Mouse (Mus musculus) MEL (cell line): ENCODE data around the gene Scn3b. TPM values are rescaled to one million over a fixed set of nuclear protein-coding genes. Genes with fewer than 3 reads are reported as not detected.

ENCODE experiments used
- DNase-seq: peaks from one replicate; pipeline ENCODE4 v3.0.0; 2011; ENCODE audit warnings: low read depth, low spot score
- H3K27ac ChIP-seq: 2 replicates; pipeline ENCODE4 v1.5.1; 2012; ENCODE audit warnings: low read depth, mild to moderate bottlenecking, control low read depth, low read length, moderate library complexity; ENCODE audit not compliant: control insufficient read depth
- H3K27me3 ChIP-seq, 2 experiments: fragments of 150-350 bp in 1 of 2; sonication (generic) in 1 of 2; 2 replicates each; pipeline ENCODE4 v1.6.1; 2012; ENCODE audit warnings: low read length in 2 of 2, mild to moderate bottlenecking in 2 of 2, improper control_type of control experiment in 1 of 2, moderate library complexity in 1 of 2; ENCODE audit not compliant: insufficient read depth in 2 of 2, control insufficient read depth in 1 of 2
- H3K36me3 ChIP-seq, 2 experiments: 2 replicates each; pipeline ENCODE4 v1.6.1; 2012 to 2014; ENCODE audit warnings: low read length in 2 of 2, improper control_type of control experiment in 1 of 2, inconsistent platforms in 1 of 2, mild to moderate bottlenecking in 1 of 2; ENCODE audit not compliant: insufficient read depth in 2 of 2, control insufficient read depth in 1 of 2
- H3K4me1 ChIP-seq, 2 experiments: fragments of 150-350 bp in 1 of 2; sonication (generic) in 1 of 2; 2 replicates each; pipeline ENCODE4 v1.6.1; 2012; ENCODE audit warnings: low read length in 2 of 2, improper control_type of control experiment in 1 of 2, mild to moderate bottlenecking in 1 of 2; ENCODE audit not compliant: insufficient read depth in 2 of 2, control insufficient read depth in 1 of 2
- H3K4me3 ChIP-seq, 2 experiments: fragments of 150-350 bp in 1 of 2; sonication (generic) in 1 of 2; 2 replicates each; pipeline ENCODE4 v1.5.1; 2012; ENCODE audit warnings: low read depth in 2 of 2, low read length in 2 of 2, mild to moderate bottlenecking in 2 of 2, moderate library complexity in 2 of 2, control low read depth in 1 of 2, improper control_type of control experiment in 1 of 2; ENCODE audit not compliant: control insufficient read depth in 1 of 2, insufficient read depth in 1 of 2
- H3K79me2 ChIP-seq: 2 replicates; pipeline ENCODE4 v1.6.1; 2012; ENCODE audit warnings: mild to moderate bottlenecking, low read length, moderate library complexity; ENCODE audit not compliant: control insufficient read depth, poor library complexity, insufficient read depth
- H3K9ac ChIP-seq: 2 replicates; pipeline ENCODE4 v1.6.1; 2012; ENCODE audit warnings: low read depth, mild to moderate bottlenecking, control low read depth, low read length, moderate library complexity; ENCODE audit not compliant: control insufficient read depth, poor library complexity, severe bottlenecking
- H3K9me3 ChIP-seq: fragments of 150-350 bp; sonication (generic); replicated peaks from 2 replicates; pipeline ENCODE4 v1.6.1; 2012; ENCODE audit warnings: mild to moderate bottlenecking, low read length, improper control_type of control experiment, moderate library complexity; ENCODE audit not compliant: insufficient read depth
- CHD2 ChIP-seq: IDR thresholded peaks from 2 replicates; pipeline ENCODE4 v1.6.1; 2011; ENCODE audit warnings: low read length, improper control_type of control experiment
- EP300 ChIP-seq, 2 experiments: IDR thresholded peaks; 2 replicates each; pipeline ENCODE4 v1.6.1; 2011; ENCODE audit warnings: improper control_type of control experiment in 2 of 2, low read length in 2 of 2, low read depth in 1 of 2, mild to moderate bottlenecking in 1 of 2
- ETS1 ChIP-seq: IDR thresholded peaks from 2 replicates; pipeline ENCODE4 v1.6.1; 2012; ENCODE audit warnings: low read depth, mild to moderate bottlenecking, inconsistent platforms, low read length, improper control_type of control experiment, moderate library complexity
- GABPA ChIP-seq: IDR thresholded peaks from 2 replicates; pipeline ENCODE4 v1.6.1; 2012; ENCODE audit warnings: low read depth, mild to moderate bottlenecking, inconsistent platforms, low read length, improper control_type of control experiment, moderate library complexity
- GATA1 ChIP-seq: IDR thresholded peaks from 2 replicates; pipeline ENCODE4 v1.6.1; 2011; ENCODE audit warnings: low read depth, low read length, improper control_type of control experiment
- JUND ChIP-seq: IDR thresholded peaks from 2 replicates; pipeline ENCODE4 v1.6.1; 2011; ENCODE audit warnings: low read depth, mild to moderate bottlenecking, improper control_type of control experiment, low read length
- MAX ChIP-seq: IDR thresholded peaks from 2 replicates; pipeline ENCODE4 v1.6.1; 2011; ENCODE audit warnings: low read length, improper control_type of control experiment
- MEF2A ChIP-seq: IDR thresholded peaks from 2 replicates; pipeline ENCODE4 v1.6.1; 2014; ENCODE audit warnings: low read depth, mild to moderate bottlenecking, inconsistent platforms, low read length, improper control_type of control experiment; ENCODE audit not compliant: poor library complexity, insufficient replicate concordance, severe bottlenecking; ENCODE audit errors: extremely low read depth
- MXI1 ChIP-seq: IDR thresholded peaks from 2 replicates; pipeline ENCODE4 v1.6.1; 2011; ENCODE audit warnings: mild to moderate bottlenecking, low read depth, low read length, improper control_type of control experiment
- POLR2A ChIP-seq, 2 experiments: IDR thresholded peaks; 2 replicates each; pipeline ENCODE4 v1.6.1; 2011 to 2012; ENCODE audit warnings: low read length in 2 of 2, mild to moderate bottlenecking in 2 of 2, control low read depth in 1 of 2, improper control_type of control experiment in 1 of 2, low read depth in 1 of 2, moderate library complexity in 1 of 2; ENCODE audit not compliant: control insufficient read depth in 1 of 2, insufficient read depth in 1 of 2, poor library complexity in 1 of 2
- RAD21 ChIP-seq: IDR thresholded peaks from 2 replicates; pipeline ENCODE4 v1.6.1; 2011; ENCODE audit warnings: mild to moderate bottlenecking, low read depth, low read length, improper control_type of control experiment
- RCOR1 ChIP-seq: IDR thresholded peaks from 2 replicates; pipeline ENCODE4 v1.6.1; 2012; ENCODE audit warnings: low read depth, mild to moderate bottlenecking, inconsistent platforms, low read length, improper control_type of control experiment
- SMC3 ChIP-seq: IDR thresholded peaks from 2 replicates; pipeline ENCODE4 v1.6.1; 2011; ENCODE audit warnings: low read depth, low read length, improper control_type of control experiment
- TAL1 ChIP-seq: IDR thresholded peaks from 2 replicates; pipeline ENCODE4 v1.6.1; 2012; ENCODE audit warnings: mild to moderate bottlenecking, inconsistent platforms, low read length, moderate library complexity, mixed read lengths
- USF1 ChIP-seq: IDR thresholded peaks from 2 replicates; pipeline ENCODE4 v1.6.1; 2014; ENCODE audit warnings: low read depth, mild to moderate bottlenecking, inconsistent platforms, low read length, improper control_type of control experiment, moderate library complexity
- ZNF384 ChIP-seq: IDR thresholded peaks from 2 replicates; pipeline ENCODE4 v1.6.1; 2012; ENCODE audit warnings: low read depth, mild to moderate bottlenecking, inconsistent platforms, low read length, improper control_type of control experiment
- polyA plus RNA-seq, 2 experiments: library from polyadenylated mRNA; stranded (reverse) in 1 of 2; unstranded in 1 of 2; fragments of >175 nt in 1 of 2; fragments of >200 nt in 1 of 2; gene quantifications; 2 replicates each; pipeline versions ENCODE4 v1.2.1 to v1.2.4; 2012; ENCODE audit warnings: low replicate concordance in 2 of 2, low read depth in 1 of 2; ENCODE audit not compliant: insufficient read length in 2 of 2, insufficient read depth in 1 of 2, missing spikeins in 1 of 2
- total RNA-seq: library from RNA; depleted of rRNA; stranded (reverse); fragments of 300-350 nt; gene quantifications from 2 replicates; pipeline ENCODE4 v1.2.3, GENCODE M21; 2012

Scn3b gene
- total and polyA plus RNA-seq, 3 experiments: not detected

DNA sequence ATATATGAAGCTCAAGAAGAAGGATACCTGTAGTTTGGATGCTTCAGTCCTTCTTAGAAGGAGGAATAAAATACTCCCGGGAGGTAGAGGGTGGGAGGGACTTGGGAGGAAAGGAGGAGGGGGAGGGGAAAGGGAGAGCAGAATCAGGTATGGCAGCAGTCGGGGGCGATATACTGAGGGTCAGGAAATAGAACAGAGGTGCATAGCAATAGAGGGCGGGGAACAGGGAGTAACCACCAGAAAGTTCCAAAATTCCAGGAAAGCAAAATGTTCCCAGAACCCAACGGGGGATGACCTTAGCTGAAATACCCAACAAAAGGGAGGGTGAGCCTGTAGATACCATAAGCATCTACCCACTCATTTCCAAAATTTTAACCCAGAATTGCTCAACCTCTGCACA, 28.7 kb upstream of the Scn3b start:
- Histone ChIP-seq H3K27me3 (no peaks in the 10 kb centered on the region), H3K9me3 (no peaks in the 10 kb centered on the region), H3K27ac (no peak overlapping the region), H3K36me3 (no peaks in the 10 kb centered on the region), H3K4me1 (no peaks in the 10 kb centered on the region), H3K9ac (no peak overlapping the region), H3K4me3 (no peak overlapping the region), H3K79me2 (no peaks in the 10 kb centered on the region)
- TF ChIP-seq JUND: no peak
- TF ChIP-seq ZNF384: no peak
- TF ChIP-seq POLR2A (IDR thresholded peaks at IDR 0.05; ENCODE audit: control insufficient read depth in 1 of 2, insufficient read depth in 1 of 2, low read depth in 1 of 2, low read length in 2 of 2, poor library complexity in 1 of 2): no peak
- TF ChIP-seq GABPA: no peak
- TF ChIP-seq RAD21: no peak
- TF ChIP-seq CHD2: no peak
- no peak for TF ChIP-seq ETS1
- no peak for TF ChIP-seq USF1
- TF ChIP-seq TAL1: no peak
- no peak for DNase-seq

DNA sequence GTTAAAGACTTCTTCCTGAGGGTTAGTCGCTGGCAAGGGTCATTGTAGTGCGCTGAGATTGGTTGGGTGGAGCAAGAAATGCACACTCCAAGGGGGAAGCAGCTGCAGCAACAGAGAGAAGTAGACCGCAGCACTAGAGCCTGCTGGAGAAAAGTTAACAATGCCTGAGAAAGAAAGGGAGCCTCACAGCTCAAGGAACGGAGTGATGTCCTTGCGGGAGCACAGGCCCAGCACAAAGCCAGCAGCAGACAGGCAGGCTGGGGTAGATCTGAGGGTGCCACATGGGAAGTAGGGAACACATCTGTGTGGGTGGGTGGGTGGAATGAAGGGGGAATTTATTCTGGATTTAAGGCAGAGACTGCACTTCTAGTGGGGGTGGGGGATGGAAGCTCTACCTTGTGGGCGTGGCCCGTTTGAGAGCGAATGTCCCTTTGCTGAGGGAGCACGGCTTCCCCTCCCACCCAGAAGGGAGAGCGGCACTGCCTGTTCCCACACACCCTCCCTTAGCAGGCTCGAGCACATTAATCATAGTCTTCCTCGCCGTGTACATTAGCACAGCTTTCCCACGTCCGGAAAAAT, 27.7 kb upstream of the Scn3b start:
- Histone ChIP-seq H3K4me3 (no peak overlapping the region), H3K9ac (no peak overlapping the region), H3K4me1 (no peaks in the 10 kb centered on the region), H3K36me3 (no peaks in the 10 kb centered on the region), H3K9me3 (no peaks in the 10 kb centered on the region), H3K79me2 (no peaks in the 10 kb centered on the region), H3K27ac (no peak overlapping the region), H3K27me3 (no peaks in the 10 kb centered on the region)
- TF ChIP-seq GATA1 (no peak), RAD21 (no peak), SMC3 (no peak), POLR2A (IDR thresholded peaks at IDR 0.05; ENCODE audit: control insufficient read depth in 1 of 2, insufficient read depth in 1 of 2, low read depth in 1 of 2, low read length in 2 of 2, poor library complexity in 1 of 2) (no peak), RCOR1 (no peak), MEF2A (no peak), MAX (no peak), GABPA (no peak), ETS1 (no peak), EP300 (IDR thresholded peaks at IDR 0.05; ENCODE audit: low read depth in 1 of 2, low read length in 2 of 2) (no peak), MXI1 (no peak)
- DNase-seq: no peak
